Mouse (Mus musculus) erythroblast, adult 5-6 weeks (primary cell): ENCODE measurements around the gene Cdc123. TPM values are rescaled to one million over a fixed set of nuclear protein-coding genes. Genes with fewer than 3 reads are reported as not detected.
"Not testable (repeated sequence)": the region's sequence is repeated elsewhere in the genome, so short reads cannot be mapped to it uniquely, and the experiment has no call there.

Experiments used
- ATAC-seq: replicated peaks from 2 replicates; pipeline ENCODE4 v1.8.0; 2016; ENCODE audit warnings: moderate number of reproducible peaks, mild to moderate bottlenecking, moderate TSS enrichment, inconsistent platforms; ENCODE audit not compliant: poor library complexity, low FRiP score, severe bottlenecking
- total RNA-seq, 2 experiments: library from RNA; stranded (forward) in 1 of 2; stranded (reverse) in 1 of 2; fragments of 150-400 nt in 1 of 2; fragments of 200-764, 138-1000 nt in 1 of 2; gene quantifications; 2 replicates each; pipeline versions ENCODE4 v1.2.3 to v1.2.4; 2015 to 2017; ENCODE audit warnings: low replicate concordance in 2 of 2

Cdc123 gene
- total RNA-seq, 2 experiments from 2014 or later, result 43.6 to 62.3 TPM

- ATAC-seq, result not testable (repeated sequence)
Measured at GRCm38 (mm10) chr2:5806201-5806600, 38.8 kb downstream of the Cdc123 start.

GRCm38 (mm10) chr2:5805228-5805627 lies 39.7 kb downstream of the Cdc123 start:
- no peak for ATAC-seq

GRCm38 (mm10) chr2:5804440-5805045 lies 40.4 kb downstream of the Cdc123 start:
- no peak for ATAC-seq

GRCm38 (mm10) chr2:5801927-5802590 lies 42.9 kb downstream of the Cdc123 start:
- ATAC-seq, result no peak

GRCm38 (mm10) chr2:5801182-5801640 lies 43.8 kb downstream of the Cdc123 start:
- peak; percentile 65 for ATAC-seq

GRCm38 (mm10) chr2:5797816-5798672 lies 46.9 kb downstream of the Cdc123 start:
- no peak for ATAC-seq

GRCm38 (mm10) chr2:5793771-5794170 lies 51.2 kb downstream of the Cdc123 start:
- ATAC-seq, result no peak

GRCm38 (mm10) chr2:5792056-5792455 lies 52.9 kb downstream of the Cdc123 start:
- no peak for ATAC-seq

- ATAC-seq, result no peak
Measured at GRCm38 (mm10) chr2:5789625-5790160, 55.3 kb downstream of the Cdc123 start.

- no peak for ATAC-seq
Measured at GRCm38 (mm10) chr2:5787391-5787790, 57.6 kb downstream of the Cdc123 start.

- no peak for ATAC-seq
Measured at GRCm38 (mm10) chr2:5772464-5772863, 72.5 kb downstream of the Cdc123 start.

- no peak for ATAC-seq
Measured at GRCm38 (mm10) chr2:5770708-5771241, 74.2 kb downstream of the Cdc123 start.

GRCm38 (mm10) chr2:5769630-5770029 lies 75.3 kb downstream of the Cdc123 start:
- ATAC-seq, result no peak

- no peak for ATAC-seq
Measured at GRCm38 (mm10) chr2:5768946-5769345, 76.0 kb downstream of the Cdc123 start.

GRCm38 (mm10) chr2:5762031-5762430 lies 82.9 kb downstream of the Cdc123 start:
- ATAC-seq, result no peak

GRCm38 (mm10) chr2:5760479-5761008 lies 84.4 kb downstream of the Cdc123 start:
- no peak for ATAC-seq

- no peak for ATAC-seq
Measured at GRCm38 (mm10) chr2:5758569-5758968, 86.4 kb downstream of the Cdc123 start.

GRCm38 (mm10) chr2:5750872-5751271 lies 94.1 kb downstream of the Cdc123 start:
- no peak for ATAC-seq

GRCm38 (mm10) chr2:5749210-5749609 lies 95.8 kb downstream of the Cdc123 start:
- no peak for ATAC-seq

- no peak for ATAC-seq
Measured at GRCm38 (mm10) chr2:5747545-5748043, 97.4 kb downstream of the Cdc123 start.
